ENCODE assay signal across 8 mouse cellular contexts in genomic region chr11:115535401-115536037, GRCm38 (mm10). TPM values are rescaled to one million over a fixed set of nuclear protein-coding genes. Genes with fewer than 3 reads are reported as not detected.
DNase-seq lines count a peak whose midpoint lies in the region; ATAC-seq and TF ChIP-seq lines count a peak whose summit lies in the region.

No protein-coding gene starts in this region.

- H3K9me3 ChIP-seq in embryonic facial prominence, embryonic 13.5 days = no peaks in the 10 kb centered on the region
- H3K9me3 ChIP-seq in liver, embryonic 12.5 days (replicated peaks) = no peaks in the 10 kb centered on the region

- H3K36me3 ChIP-seq in embryonic facial prominence, embryonic 13.5 days = peaks cover 34% of the 10 kb centered on the region
- H3K36me3 ChIP-seq in liver, embryonic 12.5 days = peaks cover 42% of the 10 kb centered on the region
- H3K36me3 ChIP-seq in myocyte (ENCODE audit: control insufficient read depth, insufficient read depth) = peaks cover 26% of the 10 kb centered on the region
- peaks cover 4% of the 10 kb centered on the region; the same call in 1 of the 2 replicates for H3K36me3 ChIP-seq in splenic B cell, adult 2 months (ENCODE audit: control insufficient read depth, insufficient read depth, low read length, poor library complexity, severe bottlenecking)

- peaks cover 47% of the 10 kb centered on the region for H3K79me2 ChIP-seq in myocyte (ENCODE audit: control insufficient read depth, insufficient read depth)

- H3K4me2 ChIP-seq in embryonic facial prominence, embryonic 13.5 days = peak overlapping the region; percentile 82
- H3K4me2 ChIP-seq in liver, embryonic 12.5 days = peak overlapping the region; percentile 86
- H3K4me2 ChIP-seq in myocyte (ENCODE audit: low read depth) = peak overlapping the region; percentile 99

- peak overlapping the region; percentile 100 for H3K27ac ChIP-seq in embryonic facial prominence, embryonic 13.5 days
- H3K27ac ChIP-seq in liver, embryonic 12.5 days = peak overlapping the region; percentile 100

- peak overlapping the region; percentile 95 for H3K4me3 ChIP-seq in embryonic facial prominence, embryonic 13.5 days
- H3K4me3 ChIP-seq in liver, embryonic 12.5 days = peak overlapping the region; percentile 96
- peak overlapping the region; percentile 69 for H3K4me3 ChIP-seq in myocyte

- peaks cover 16% of the 10 kb centered on the region for H3K4me1 ChIP-seq in embryonic facial prominence, embryonic 13.5 days
- H3K4me1 ChIP-seq in liver, embryonic 12.5 days = peaks cover 38% of the 10 kb centered on the region

- peak overlapping the region; percentile 97 for H3ac ChIP-seq in myocyte (ENCODE audit: control insufficient read depth, insufficient read length)

- ATAC-seq in embryonic facial prominence, embryonic 13.5 days (ENCODE audit: insufficient number of reproducible peaks, insufficient read depth, low FRiP score, low TSS enrichment, low read depth) = peak; percentile 48
- ATAC-seq in liver, embryonic 12.5 days = peak; percentile 73

- H3K27me3 ChIP-seq in embryonic facial prominence, embryonic 13.5 days = no peaks in the 10 kb centered on the region
- no peaks in the 10 kb centered on the region for H3K27me3 ChIP-seq in liver, embryonic 12.5 days (replicated peaks)
- no peaks in the 10 kb centered on the region for H3K27me3 ChIP-seq in myocyte (ENCODE audit: control insufficient read depth, insufficient read depth, insufficient read length)
- H3K27me3 ChIP-seq in splenic B cell, adult 2 months (ENCODE audit: control insufficient read depth, insufficient read depth, low read length, poor library complexity, severe bottlenecking) = no peaks in the 10 kb centered on the region

- peak overlapping the region; percentile 98 for H3K9ac ChIP-seq in embryonic facial prominence, embryonic 13.5 days
- H3K9ac ChIP-seq in liver, embryonic 12.5 days = peak overlapping the region; percentile 99

- TF ChIP-seq POLR2A in myocyte (IDR thresholded peaks at IDR 0.05; ENCODE audit: insufficient read length, low read depth) = no peak

- WGBS in embryonic facial prominence, embryonic 13.5 days = under 1% methylated on average over 79 of the region's 84 CpGs
- WGBS in liver, embryonic 12.5 days (ENCODE audit: insufficient replicate concordance) = under 1% methylated on average over 73 of the region's 84 CpGs

- peak; percentile 71 to 81 for DNase-seq in B cell, adult 2 months
- peak; percentile 72 for DNase-seq in adrenal gland, postnatal 25 days
- DNase-seq in heart, adult 8-10 months (ENCODE audit: low spot score) = peak; percentile 23
- DNase-seq in kidney, adult 9 months = peak; percentile 41
- DNase-seq in splenic B cell, adult 2 months (ENCODE audit: low read depth, low spot score) = peak; percentile 72

TF ChIP-seq in myocyte, 11 proteins besides CTCF, POLR2A, EP300 and RAD21:
- TF ChIP-seq TCF12 (IDR thresholded peaks at IDR 0.05; ENCODE audit: insufficient read depth, poor library complexity, severe bottlenecking) = no peak
- peak; percentile 22 for TF ChIP-seq POLR2AphosphoS2 (IDR thresholded peaks at IDR 0.05; ENCODE audit: insufficient read length, low read depth)
TF ChIP-seq in myocyte: peak in this region for 1.

RNA-seq across cellular contexts. Expression of gene Sumo2, which starts 0.6 kb away (rescaled TPM):
- total RNA-seq in adrenal gland, postnatal 25 days (2021) = 254 and 263 TPM in 2 replicates
- polyA plus RNA-seq in embryonic facial prominence, embryonic 13.5 days (2015; fragmentation: Nextera tagmentation; extraction: Ambion mirVana) = 1,193 and 1,231 TPM in 2 replicates
- total RNA-seq in heart, adult 8-10 months (2022) = 100 to 1,000 TPM; 166 to 179 (median 176) TPM
- 574 and 585 TPM in 2 replicates for polyA plus RNA-seq in liver, embryonic 12.5 days (2016; fragmentation: Nextera tagmentation; extraction: Ambion mirVana)
- polyA plus RNA-seq in myocyte (2012; fragmentation: generic; extraction: Trizol) = 176 TPM

RNA-seq across cellular contexts. Expression of gene Jpt1, which starts 21.3 kb away (rescaled TPM):
- total RNA-seq in adrenal gland, postnatal 25 days (2021) = 91.7 and 92.8 TPM in 2 replicates
- 566 and 584 TPM in 2 replicates for polyA plus RNA-seq in embryonic facial prominence, embryonic 13.5 days (2015; fragmentation: Nextera tagmentation; extraction: Ambion mirVana)
- 100 to 1,000 TPM; 114 to 126 (median 121) TPM for total RNA-seq in heart, adult 8-10 months (2022)
- polyA plus RNA-seq in liver, embryonic 12.5 days (2016; fragmentation: Nextera tagmentation; extraction: Ambion mirVana) = 307 and 318 TPM in 2 replicates
- polyA plus RNA-seq in myocyte (2012; fragmentation: generic; extraction: Trizol) = 386 TPM

RNA-seq across cellular contexts. Expression of gene Nup85, which starts 28.7 kb away (rescaled TPM):
- 54.0 and 60.7 TPM in 2 replicates for total RNA-seq in adrenal gland, postnatal 25 days (2021)
- polyA plus RNA-seq in embryonic facial prominence, embryonic 13.5 days (2015; fragmentation: Nextera tagmentation; extraction: Ambion mirVana) = 180 and 186 TPM in 2 replicates
- total RNA-seq in heart, adult 8-10 months (2022) = 10 to 100 TPM; 15.7 to 24.4 (median 19.2) TPM
- polyA plus RNA-seq in liver, embryonic 12.5 days (2016; fragmentation: Nextera tagmentation; extraction: Ambion mirVana) = 202 and 216 TPM in 2 replicates
- polyA plus RNA-seq in myocyte (2012; fragmentation: generic; extraction: Trizol) = 41.1 TPM

RNA-seq across cellular contexts. Expression of gene Nt5c, which starts 43.9 kb away (rescaled TPM):
- 131 and 151 TPM in 2 replicates for total RNA-seq in adrenal gland, postnatal 25 days (2021)
- 77.2 and 85.3 TPM in 2 replicates for polyA plus RNA-seq in embryonic facial prominence, embryonic 13.5 days (2015; fragmentation: Nextera tagmentation; extraction: Ambion mirVana)
- 10 to 100 TPM in 2 of 4 experiments, 1 to 10 TPM in 2; 8.7 to 14.9 (median 10.1) TPM for total RNA-seq in heart, adult 8-10 months (2022)
- 68.4 and 69.0 TPM in 2 replicates for polyA plus RNA-seq in liver, embryonic 12.5 days (2016; fragmentation: Nextera tagmentation; extraction: Ambion mirVana)
- polyA plus RNA-seq in myocyte (2012; fragmentation: generic; extraction: Trizol) = 64.0 TPM

Comparison
In these comparisons a context has a peak if more than half of its experiments do, and no peak if none do; other contexts are left out.
1. Peak in every context shown above with its lines: DNase-seq, ATAC-seq, H3K4me3 ChIP-seq and H3K27ac ChIP-seq.
2. DNase-seq: peak in every context shown above with its lines; median percentile 76 in B cell, adult 2 months; 72 in adrenal gland, postnatal 25 days; 72 in splenic B cell, adult 2 months; 41 in kidney, adult 9 months; 23 in heart, adult 8-10 months.